Mouse (Mus musculus) stomach, postnatal 0 days (tissue): Measurements from ENCODE around the gene Lypd6b.

Source experiments
- CTCF ChIP-seq: IDR thresholded peaks from 2 replicates; pipeline ENCODE4 v1.5.1; 2016; ENCODE audit warnings: antibody characterized with exemption, low read depth, mild to moderate bottlenecking, moderate library complexity
- EP300 ChIP-seq: optimal IDR thresholded peaks from 2 replicates; pipeline ENCODE3; 2016; ENCODE audit warnings: antibody characterized with exemption

GRCm38 (mm10) chr2:49813151-49813550 is 25.7 kb downstream of the Lypd6b start:
- no peak for TF ChIP-seq CTCF
- no peak for TF ChIP-seq EP300
